Mouse (Mus musculus): ENCODE results near the gene Dnase2a. TPM values are rescaled to one million over a fixed set of nuclear protein-coding genes. Genes with fewer than 3 reads are reported as not detected.

The Dnase2a gene
- 7.9 and 9.2 TPM in 2 replicates for polyA plus RNA-seq (2016; fragmentation: Nextera tagmentation; extraction: Ambion mirVana)

GRCm38 (mm10) chr8:84908421-84909161 lies at the start of gene Dnase2a:
TSS of gene Dnase2a (plus strand) at chr8:84908560.
- 2% methylated on average over 45 of the region's 45 CpGs for WGBS
- H3K9me3 ChIP-seq = no peaks in the 10 kb centered on the region
- peaks cover 5% of the 10 kb centered on the region for H3K36me3 ChIP-seq (replicated peaks)
- DNase-seq (ENCODE audit: extremely low spot score, low spot score) = peak; percentile 95
- H3K27ac ChIP-seq = peak within 1 kb of the TSS; percentile 82
- peak within 1 kb of the TSS; percentile 59 for H3K4me3 ChIP-seq
- peaks cover 69% of the 10 kb centered on the region for H3K27me3 ChIP-seq (ENCODE audit: poor library complexity, severe bottlenecking)
- peaks cover 34% of the 10 kb centered on the region for H3K4me1 ChIP-seq

- H3K4me1 ChIP-seq = peaks cover 20% of the 10 kb centered on the region
- DNase-seq (ENCODE audit: extremely low spot score, low spot score) = peak; percentile 76
- peak within 1 kb of the TSS; percentile 81 for H3K27ac ChIP-seq
- WGBS = 16% methylated on average over 46 of the region's 46 CpGs
- H3K27me3 ChIP-seq (ENCODE audit: poor library complexity, severe bottlenecking) = peaks cover 19% of the 10 kb centered on the region
- no peaks in the 10 kb centered on the region for H3K9me3 ChIP-seq
- H3K4me3 ChIP-seq = peak within 1 kb of the TSS; percentile 57
- peaks cover 35% of the 10 kb centered on the region for H3K36me3 ChIP-seq (replicated peaks)
Measured at GRCm38 (mm10) chr8:84871376-84872308, 36.7 kb upstream of the Dnase2a start, which contains the start of gene Syce2. TSS of gene Syce2 (plus strand) at chr8:84872111.

GRCm38 (mm10) chr8:84872309-84872965 lies 35.9 kb upstream of the Dnase2a start:
- Histone ChIP-seq H3K27ac (peak overlapping the region; percentile 81), H3K27me3 (ENCODE audit: poor library complexity, severe bottlenecking) (peaks cover 19% of the 10 kb centered on the region), H3K4me1 (peaks cover 20% of the 10 kb centered on the region), H3K9me3 (no peaks in the 10 kb centered on the region), H3K36me3 (replicated peaks) (peaks cover 28% of the 10 kb centered on the region), H3K4me3 (peak overlapping the region; percentile 57)
- WGBS = 4% methylated on average over 54 of the region's 54 CpGs
- DNase-seq (ENCODE audit: extremely low spot score, low spot score) = peak; percentile 51

GRCm38 (mm10) chr8:84873016-84873415 lies 35.3 kb upstream of the Dnase2a start:
- DNase-seq (ENCODE audit: extremely low spot score, low spot score) = no peak
- Histone ChIP-seq H3K4me1 (peaks cover 20% of the 10 kb centered on the region), H3K4me3 (peak overlapping the region; percentile 57), H3K27me3 (ENCODE audit: poor library complexity, severe bottlenecking) (peaks cover 19% of the 10 kb centered on the region), H3K27ac (peak overlapping the region; percentile 81; the same call in 1 of the 2 replicates), H3K9me3 (no peaks in the 10 kb centered on the region), H3K36me3 (replicated peaks) (peaks cover 26% of the 10 kb centered on the region)
- 67% methylated on average over 4 of the region's 4 CpGs for WGBS

GRCm38 (mm10) chr8:84874339-84874738 lies 34.0 kb upstream of the Dnase2a start:
- DNase-seq (ENCODE audit: extremely low spot score, low spot score) = no peak
- 90% methylated on average over 3 of the region's 3 CpGs for WGBS
- peaks cover 12% of the 10 kb centered on the region for H3K36me3 ChIP-seq (replicated peaks)
- peaks cover 20% of the 10 kb centered on the region for H3K4me1 ChIP-seq
- H3K27me3 ChIP-seq (ENCODE audit: poor library complexity, severe bottlenecking) = peaks cover 19% of the 10 kb centered on the region
- no peak overlapping the region for H3K27ac ChIP-seq
- H3K9me3 ChIP-seq = no peaks in the 10 kb centered on the region
- H3K4me3 ChIP-seq = no peak overlapping the region

- 89% methylated on average over 3 of the region's 3 CpGs for WGBS
- peaks cover 12% of the 10 kb centered on the region for H3K27me3 ChIP-seq (ENCODE audit: poor library complexity, severe bottlenecking)
- H3K36me3 ChIP-seq (replicated peaks) = peaks cover 7% of the 10 kb centered on the region; the same call in 1 of the 2 replicates
- H3K4me3 ChIP-seq = no peak overlapping the region
- H3K9me3 ChIP-seq = no peaks in the 10 kb centered on the region
- H3K4me1 ChIP-seq = peaks cover 11% of the 10 kb centered on the region
- DNase-seq (ENCODE audit: extremely low spot score, low spot score) = no peak
- H3K27ac ChIP-seq = no peak overlapping the region
Measured at GRCm38 (mm10) chr8:84877297-84878035, 30.9 kb upstream of the Dnase2a start.

GRCm38 (mm10) chr8:84878915-84879314 lies 29.4 kb upstream of the Dnase2a start:
- Histone ChIP-seq H3K4me3 (no peak overlapping the region), H3K9me3 (no peaks in the 10 kb centered on the region), H3K27me3 (ENCODE audit: poor library complexity, severe bottlenecking) (no peaks in the 10 kb centered on the region; the same call in 1 of the 2 replicates), H3K27ac (no peak overlapping the region), H3K4me1 (no peaks in the 10 kb centered on the region), H3K36me3 (replicated peaks) (peaks cover 14% of the 10 kb centered on the region)
- WGBS = 81% methylated on average over 1 of the region's 1 CpGs
- DNase-seq (ENCODE audit: extremely low spot score, low spot score) = no peak

- 89% methylated on average over 4 of the region's 4 CpGs for WGBS
- H3K36me3 ChIP-seq (replicated peaks) = peaks cover 52% of the 10 kb centered on the region
- DNase-seq (ENCODE audit: extremely low spot score, low spot score) = no peak
- H3K9me3 ChIP-seq = no peaks in the 10 kb centered on the region
- no peak overlapping the region for H3K4me3 ChIP-seq
- no peak overlapping the region for H3K27ac ChIP-seq
- H3K4me1 ChIP-seq = no peaks in the 10 kb centered on the region
- H3K27me3 ChIP-seq (ENCODE audit: poor library complexity, severe bottlenecking) = no peaks in the 10 kb centered on the region
Measured at GRCm38 (mm10) chr8:84884728-84885127, 23.6 kb upstream of the Dnase2a start.

- H3K4me1 ChIP-seq = peaks cover 12% of the 10 kb centered on the region
- peaks cover 73% of the 10 kb centered on the region for H3K36me3 ChIP-seq (replicated peaks)
- H3K27me3 ChIP-seq (ENCODE audit: poor library complexity, severe bottlenecking) = no peaks in the 10 kb centered on the region
- 94% methylated on average over 3 of the region's 3 CpGs for WGBS
- H3K27ac ChIP-seq = no peak overlapping the region
- no peak for DNase-seq (ENCODE audit: extremely low spot score, low spot score)
- no peaks in the 10 kb centered on the region for H3K9me3 ChIP-seq
- no peak overlapping the region for H3K4me3 ChIP-seq
Measured at GRCm38 (mm10) chr8:84888280-84888679, 20.1 kb upstream of the Dnase2a start.

- peaks cover 69% of the 10 kb centered on the region for H3K36me3 ChIP-seq (replicated peaks)
- no peaks in the 10 kb centered on the region for H3K27me3 ChIP-seq (ENCODE audit: poor library complexity, severe bottlenecking)
- H3K4me3 ChIP-seq = no peak overlapping the region
- H3K9me3 ChIP-seq = no peaks in the 10 kb centered on the region
- H3K27ac ChIP-seq = no peak overlapping the region
- 97% methylated on average over 1 of the region's 1 CpGs for WGBS
- DNase-seq (ENCODE audit: extremely low spot score, low spot score) = no peak
- peaks cover 20% of the 10 kb centered on the region for H3K4me1 ChIP-seq
Measured at GRCm38 (mm10) chr8:84889141-84889540, 19.2 kb upstream of the Dnase2a start.

- Histone ChIP-seq H3K4me1 (peaks cover 26% of the 10 kb centered on the region), H3K4me3 (peak overlapping the region; percentile 84), H3K27ac (peak overlapping the region; percentile 86), H3K9me3 (no peaks in the 10 kb centered on the region), H3K36me3 (replicated peaks) (peaks cover 38% of the 10 kb centered on the region), H3K27me3 (ENCODE audit: poor library complexity, severe bottlenecking) (no peaks in the 10 kb centered on the region)
- WGBS = 13% methylated on average over 31 of the region's 31 CpGs
- no peak for DNase-seq (ENCODE audit: extremely low spot score, low spot score)
Measured at GRCm38 (mm10) chr8:84892993-84893708, 15.2 kb upstream of the Dnase2a start.
